Mouse (Mus musculus): ENCODE measurements around the gene Dhx8. TPM values are rescaled to one million over a fixed set of nuclear protein-coding genes. Genes with fewer than 3 reads are reported as not detected.

Gene Dhx8
- 10 to 100 TPM; 13.7 to 17.6 TPM for total RNA-seq (2021)
- long read RNA-seq, experiment 1, full-length matches to known transcripts, result 16 of 21 reads
- long read RNA-seq, experiment 1, partial matches to known transcripts, result 4 of 21 reads
- long read RNA-seq, experiment 1, other reads (novel, unspliced or antisense), result 1 of 21 reads
- long read RNA-seq, experiment 2, full-length matches to known transcripts, result 10 of 15 reads
- long read RNA-seq, experiment 2, partial matches to known transcripts, result 4 of 15 reads
- long read RNA-seq, experiment 2, other reads (novel, unspliced or antisense), result 1 of 15 reads

GRCm38 (mm10) chr11:101732518-101733440, at the start of gene Dhx8:
Gene Dhx8 (plus strand): TSS chr11:101732919.
- DNase-seq, result peak; percentile 98

- DNase-seq, result peak; percentile 60
Observed at GRCm38 (mm10) chr11:101687351-101688301, 45.1 kb upstream of the Dhx8 start.

DNA sequence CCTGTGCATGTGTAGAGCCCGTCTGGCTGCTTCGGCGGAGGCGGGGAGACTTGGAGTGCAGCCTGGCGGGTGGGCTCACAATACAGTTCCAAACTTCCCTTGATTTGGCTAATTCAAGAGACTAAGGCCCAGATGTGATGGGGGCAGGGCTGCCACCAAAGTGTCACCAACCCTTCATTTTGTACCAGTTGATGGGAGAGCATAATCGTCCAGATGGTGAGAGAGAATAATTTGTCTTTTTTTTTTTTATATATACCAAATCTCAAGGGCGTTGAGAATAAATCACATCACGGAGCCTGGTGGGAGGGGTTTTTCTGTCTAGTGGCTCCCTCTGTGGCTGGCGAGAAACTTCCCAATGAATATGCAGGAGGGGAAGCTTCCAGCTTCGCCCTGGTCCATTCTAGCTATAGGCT, 43.0 kb upstream of the Dhx8 start:
- DNase-seq, result no peak

GRCm38 (mm10) chr11:101690326-101690725, 42.4 kb upstream of the Dhx8 start:
- no peak for DNase-seq

DNA sequence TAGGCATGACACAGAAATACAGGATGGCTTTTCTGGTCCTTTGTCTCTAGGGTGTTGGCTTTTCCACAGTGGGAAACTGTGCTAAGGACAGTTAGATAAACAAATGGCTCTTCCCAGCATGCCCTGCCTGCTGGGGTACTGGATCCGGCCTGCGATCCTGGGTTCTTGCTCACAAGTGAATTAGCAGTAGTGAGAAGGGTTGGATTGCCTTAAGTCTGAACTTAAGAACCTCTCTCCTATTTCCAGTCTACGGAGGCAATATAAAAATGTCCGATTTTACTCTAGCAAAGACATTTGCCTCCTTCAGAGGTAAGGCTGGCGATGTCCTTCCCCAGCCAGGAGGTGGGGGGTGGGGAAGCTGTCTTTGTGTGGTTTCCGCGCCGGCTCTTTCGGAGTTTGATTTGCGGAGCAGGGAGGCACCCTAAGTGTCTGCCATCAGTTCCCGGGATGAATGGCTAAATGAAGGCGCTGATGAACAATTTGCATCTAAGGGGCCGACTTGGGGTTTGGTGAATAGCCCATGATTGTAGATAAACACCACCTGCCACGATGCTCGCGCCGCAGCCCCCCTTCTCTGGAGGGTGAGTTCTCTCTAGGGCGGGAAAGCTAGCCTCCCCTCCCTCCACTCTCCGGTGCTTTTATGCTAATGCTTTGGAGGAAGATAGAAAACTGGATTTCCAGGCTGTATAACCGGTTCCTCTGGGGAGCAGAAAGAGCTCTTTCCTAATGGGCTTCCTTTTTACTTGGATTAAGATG, 36.6 kb upstream of the Dhx8 start:
- no peak for DNase-seq

DNA sequence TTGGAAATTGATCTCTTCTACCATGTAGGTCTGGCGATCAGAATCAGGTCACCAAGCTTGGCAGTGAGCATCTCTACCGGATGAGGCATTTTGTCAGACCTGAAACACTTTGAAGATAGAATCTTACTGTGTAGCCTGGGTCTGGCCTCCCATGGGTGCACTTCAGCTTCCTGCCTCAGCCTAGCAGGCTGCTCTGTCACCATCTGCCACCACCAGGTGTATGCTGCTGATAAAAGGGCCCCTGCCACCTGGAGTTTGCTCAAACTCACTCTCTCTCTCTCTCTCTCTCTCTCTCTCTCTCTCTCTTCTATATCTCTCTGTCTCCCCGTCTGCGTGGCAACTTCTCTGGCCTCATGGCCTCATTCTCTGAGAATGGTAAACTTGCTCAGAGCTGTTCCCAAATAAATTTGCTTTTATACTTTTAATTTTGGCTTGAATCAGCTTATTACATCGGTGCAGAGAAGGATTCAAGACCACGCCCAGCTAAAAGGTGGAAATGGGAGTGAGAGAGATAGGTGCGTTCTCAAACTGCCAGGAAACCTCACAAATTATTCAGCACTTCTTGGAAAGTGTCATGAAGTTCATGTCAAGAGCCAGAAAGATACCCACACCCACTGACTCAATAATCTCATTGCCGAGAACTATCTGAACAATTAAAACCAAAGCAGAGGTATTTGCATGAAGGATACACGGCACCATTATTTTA, 35.4 kb upstream of the Dhx8 start:
- no peak for DNase-seq

GRCm38 (mm10) chr11:101698114-101698513, 34.6 kb upstream of the Dhx8 start:
- DNase-seq, result no peak

DNA sequence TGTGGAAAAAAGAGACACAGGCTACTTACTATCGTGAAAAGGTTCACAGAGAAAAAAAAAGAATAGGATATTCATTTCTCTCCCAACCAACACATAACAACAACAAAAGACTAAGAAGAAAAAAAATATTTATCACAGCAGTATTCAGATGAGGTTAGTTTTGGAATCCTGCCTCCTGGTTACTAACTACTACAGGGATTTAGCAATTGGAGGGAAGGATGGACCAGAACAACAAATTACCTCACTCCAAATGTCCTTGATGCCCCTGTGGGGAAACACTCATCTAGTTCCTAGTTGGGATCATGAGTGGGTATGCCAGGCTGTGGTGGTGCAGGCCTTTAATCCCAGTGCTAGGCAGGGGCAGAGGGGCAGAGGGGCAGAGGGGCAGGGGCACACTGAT, 33.2 kb upstream of the Dhx8 start:
- DNase-seq, result no peak

DNA sequence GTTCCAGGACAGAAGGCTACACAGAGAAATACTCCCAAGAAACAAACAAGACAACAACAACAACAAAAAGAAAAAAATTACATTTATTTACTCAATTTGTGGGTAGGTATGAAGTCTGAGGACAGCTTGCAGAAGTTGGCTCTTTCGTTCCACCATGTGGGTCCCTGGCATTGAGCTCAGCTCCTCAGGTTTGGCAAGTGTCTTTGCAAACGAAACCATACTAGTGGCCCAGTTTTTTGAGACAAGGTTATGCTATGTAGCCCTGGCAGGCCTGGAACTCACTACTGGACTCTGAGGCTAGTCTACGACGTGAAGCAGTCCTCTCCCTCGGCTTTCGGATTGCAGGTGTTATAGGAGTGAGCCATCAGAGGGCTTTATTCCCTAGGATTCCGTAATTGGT, 32.7 kb upstream of the Dhx8 start:
- no peak for DNase-seq

DNA sequence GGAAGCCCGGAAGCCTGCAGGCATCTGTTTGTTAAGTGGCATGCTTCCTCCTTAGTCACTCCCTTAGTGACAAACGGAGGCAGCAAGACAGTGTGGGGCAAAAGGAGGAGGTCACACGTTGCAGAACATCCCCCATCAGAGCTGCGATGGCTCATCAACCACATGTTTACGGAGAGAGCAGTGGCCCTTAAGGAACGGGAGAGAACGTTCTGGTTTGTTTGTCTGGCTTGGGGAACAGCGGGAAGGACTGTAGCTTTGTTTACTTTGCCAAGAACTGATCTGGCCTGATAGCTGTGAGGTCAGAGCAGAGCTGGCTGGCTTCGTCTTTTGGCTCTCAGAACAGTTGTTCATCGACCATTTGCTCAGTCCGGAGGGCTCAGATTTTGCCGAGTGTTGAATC, 32.3 kb upstream of the Dhx8 start:
- peak; percentile 25 for DNase-seq

GRCm38 (mm10) chr11:101704081-101704480, 28.6 kb upstream of the Dhx8 start:
- DNase-seq, result no peak

- DNase-seq, result no peak
Observed at GRCm38 (mm10) chr11:101706764-101707448, 25.8 kb upstream of the Dhx8 start.

DNA sequence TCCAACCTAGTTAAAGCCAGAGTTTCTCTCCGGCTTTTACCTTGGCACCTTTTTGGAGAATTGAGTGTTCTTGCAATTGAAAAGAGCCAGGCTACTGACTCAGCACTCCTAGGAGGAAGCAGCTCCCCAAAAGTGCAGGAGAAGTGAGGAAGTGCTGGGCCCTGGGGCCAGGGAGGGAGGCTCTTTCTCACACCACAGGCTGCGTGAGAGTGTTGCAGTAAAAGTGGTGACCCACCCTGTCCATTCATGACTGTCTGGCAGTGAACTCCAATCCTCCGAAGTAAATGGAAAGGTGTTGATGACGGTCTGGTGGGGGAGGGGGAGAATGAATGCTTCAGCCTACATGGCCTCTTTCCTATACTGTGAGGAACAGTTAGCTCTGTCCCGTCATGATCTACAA, 24.2 kb upstream of the Dhx8 start:
- DNase-seq, result no peak

DNA sequence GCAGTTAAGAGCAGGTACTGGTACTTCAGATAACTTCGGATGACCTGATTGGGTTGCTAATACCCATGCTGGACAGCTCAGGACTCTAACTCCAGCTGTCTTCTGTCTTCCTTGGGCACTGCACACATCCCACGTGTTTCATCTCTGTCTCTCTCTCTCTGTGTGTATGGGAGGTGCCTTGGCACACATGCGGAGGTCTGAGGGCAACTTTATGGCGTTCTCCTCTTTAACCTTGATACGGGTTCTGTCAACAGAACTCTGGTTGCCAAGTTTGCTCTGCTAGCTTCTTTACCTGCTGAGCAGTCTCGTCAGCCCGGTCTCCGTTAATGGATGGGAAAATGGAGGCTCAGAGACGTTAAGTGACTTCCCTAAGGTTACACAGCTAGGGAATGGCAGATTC, 19.9 kb upstream of the Dhx8 start:
- DNase-seq, result no peak

GRCm38 (mm10) chr11:101714012-101714411, 18.7 kb upstream of the Dhx8 start:
- DNase-seq, result no peak

GRCm38 (mm10) chr11:101718324-101718723, 14.4 kb upstream of the Dhx8 start:
- no peak for DNase-seq

DNA sequence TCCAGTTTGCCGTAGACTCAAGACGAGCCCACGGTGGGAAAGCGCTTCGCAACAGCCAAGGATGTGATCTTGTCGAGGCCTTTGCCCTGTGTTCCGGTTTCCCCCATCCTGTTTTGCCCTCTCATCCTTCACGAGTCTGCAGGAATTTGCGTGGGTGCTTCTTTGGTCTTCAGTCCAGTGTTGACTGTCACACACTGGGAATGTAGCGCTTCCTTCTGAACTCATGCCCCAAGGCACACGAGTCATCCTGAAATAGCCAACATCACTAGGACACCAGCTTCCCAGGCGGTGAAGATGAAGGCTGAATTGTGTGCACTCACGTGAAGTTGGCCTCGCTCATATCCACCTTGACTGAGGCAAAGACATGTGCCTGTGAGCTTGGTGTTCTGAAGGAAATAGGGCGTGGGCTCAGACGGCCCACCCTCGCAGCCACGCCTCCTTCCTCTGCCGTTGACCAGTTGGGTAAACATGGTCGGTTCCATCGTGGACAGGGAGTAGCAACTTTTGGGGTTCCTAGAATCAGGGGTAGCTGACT, 12.7 kb upstream of the Dhx8 start:
- no peak for DNase-seq

DNA sequence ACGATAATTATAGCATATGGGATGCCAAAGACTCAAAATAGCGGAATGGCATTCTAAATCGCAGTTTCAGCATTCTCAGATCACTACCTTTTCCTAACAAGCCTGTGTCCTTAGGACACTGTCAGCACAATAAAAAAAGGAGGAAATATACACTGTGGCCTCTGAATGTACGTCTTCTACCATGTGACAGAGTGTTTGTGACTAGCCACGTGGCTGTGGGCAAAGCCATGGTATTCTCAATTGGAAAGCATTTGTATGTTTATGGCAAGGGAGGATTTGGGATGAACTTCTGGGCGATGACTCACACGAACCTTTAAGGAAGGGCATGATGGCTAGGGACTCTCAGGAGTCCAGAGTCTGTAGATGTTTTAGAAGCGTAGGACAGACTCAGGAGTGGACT, 7.7 kb upstream of the Dhx8 start:
- DNase-seq, result no peak

DNA sequence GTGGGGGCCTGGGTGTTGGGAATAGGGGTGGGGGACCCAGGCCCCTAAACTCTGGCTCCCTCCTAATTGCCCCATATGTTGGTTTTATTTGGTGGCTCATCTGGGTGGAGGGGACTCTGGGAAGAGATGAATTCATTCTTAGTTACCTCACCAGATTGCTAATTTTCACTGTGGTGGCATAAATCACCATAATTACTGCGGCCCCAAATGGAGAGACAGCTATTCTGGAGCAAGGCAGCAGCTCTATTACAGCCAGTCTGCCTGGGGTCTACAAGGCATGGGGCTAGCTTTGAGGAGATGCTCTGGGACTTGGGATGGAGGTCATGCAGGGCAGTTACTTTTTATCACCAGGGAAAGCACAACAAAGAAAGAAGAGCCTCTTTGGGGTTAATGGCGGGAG, 6.0 kb upstream of the Dhx8 start:
- no peak for DNase-seq

GRCm38 (mm10) chr11:101729308-101729707, 3.4 kb upstream of the Dhx8 start:
- no peak for DNase-seq

All from gastrocnemius, postnatal 10 days (tissue).